Mouse (Mus musculus) ZHBTc4 (cell line): Measurements from ENCODE around the gene Cdca5.
"Not testable (repeated sequence)": the region's sequence is repeated elsewhere in the genome, so short reads cannot be mapped to it uniquely, and the experiment has no call there.

Experiments used
- DNase-seq: peaks from one replicate; pipeline ENCODE4 v3.0.0-alpha.2; 2011; ENCODE audit warnings: low read depth, low spot score

Cdca5 gene

GRCm38 (mm10) chr19:6104476-6104875 lies 19.7 kb downstream of the Cdca5 start:
- DNase-seq, result no peak

- DNase-seq, result no peak
Observed at GRCm38 (mm10) chr19:6105586-6105985, 20.8 kb downstream of the Cdca5 start, which contains the start of gene Naaladl1. TSS of gene Naaladl1 (plus strand) at chr19:6105782.

GRCm38 (mm10) chr19:6113116-6113515 lies 28.3 kb downstream of the Cdca5 start:
- DNase-seq, result no peak

GRCm38 (mm10) chr19:6116113-6116850 lies 31.5 kb downstream of the Cdca5 start:
- no peak for DNase-seq

- no peak for DNase-seq
Observed at GRCm38 (mm10) chr19:6117346-6117985, 32.7 kb downstream of the Cdca5 start.

- peak; percentile 97 for DNase-seq
Observed at GRCm38 (mm10) chr19:6117986-6118676, 33.3 kb downstream of the Cdca5 start, which contains the start of gene Sac3d1. TSS of gene Sac3d1 (minus strand) at chr19:6118650.

GRCm38 (mm10) chr19:6118677-6119185 lies 33.9 kb downstream of the Cdca5 start:
- DNase-seq, result no peak

- DNase-seq, result peak; percentile 60
Observed at GRCm38 (mm10) chr19:6121761-6122160, 37.0 kb downstream of the Cdca5 start.

- DNase-seq, result no peak
Observed at GRCm38 (mm10) chr19:6123330-6123729, 38.5 kb downstream of the Cdca5 start.

- DNase-seq, result no peak
Observed at GRCm38 (mm10) chr19:6124898-6125297, 40.1 kb downstream of the Cdca5 start.

GRCm38 (mm10) chr19:6126289-6126688 lies 41.5 kb downstream of the Cdca5 start:
- DNase-seq, result peak; percentile 88

- DNase-seq, result no peak
Observed at GRCm38 (mm10) chr19:6126789-6127580, 42.2 kb downstream of the Cdca5 start.

- DNase-seq, result peak; percentile 99
Observed at GRCm38 (mm10) chr19:6127760-6128341, 43.1 kb downstream of the Cdca5 start, which contains the start of gene Snx15. TSS of gene Snx15 (minus strand) at chr19:6128304.

GRCm38 (mm10) chr19:6130414-6131128 lies 45.8 kb downstream of the Cdca5 start:
- DNase-seq, result not testable (repeated sequence)

GRCm38 (mm10) chr19:6132171-6132827 lies 47.5 kb downstream of the Cdca5 start:
- no peak for DNase-seq

GRCm38 (mm10) chr19:6133197-6133596 lies 48.4 kb downstream of the Cdca5 start:
- not testable (repeated sequence) for DNase-seq

- DNase-seq, result no peak
Observed at GRCm38 (mm10) chr19:6136397-6136796, 51.6 kb downstream of the Cdca5 start.

GRCm38 (mm10) chr19:6139701-6140100 lies 54.9 kb downstream of the Cdca5 start:
- DNase-seq, result no peak

- DNase-seq, result no peak
Observed at GRCm38 (mm10) chr19:6140374-6140677, 55.5 kb downstream of the Cdca5 start.
